Mouse (Mus musculus) C2C12 (cell line): ENCODE measurements at regions not wholly inside any gene's neighbourhood (a gene's known extent, or its start where the extent isn't known, plus 50 kb on each side); places are given as distances from the start of the nearest gene placed in this dataset.

Experiments
- H3K27me3 ChIP-seq: one replicate; pipeline ENCODE4 v1.6.1; 2011; ENCODE audit not compliant: control insufficient read depth, insufficient read depth, insufficient read length
- H3K36me3 ChIP-seq: one replicate; pipeline ENCODE4 v1.6.1; 2011; ENCODE audit not compliant: control insufficient read depth, insufficient read depth
- H3K4me3 ChIP-seq: one replicate; pipeline ENCODE4 v1.5.1; 2011; ENCODE audit warnings: mild to moderate bottlenecking, control low read depth; ENCODE audit not compliant: poor library complexity, insufficient read depth, severe bottlenecking
- H3K79me2 ChIP-seq: one replicate; pipeline ENCODE4 v1.6.1; 2011; ENCODE audit not compliant: control insufficient read depth, insufficient read depth
- H3K79me3 ChIP-seq: one replicate; pipeline ENCODE4 v1.6.1; 2011; ENCODE audit warnings: low read depth, control low read depth
- H3ac ChIP-seq: one replicate; pipeline ENCODE3; 2011; ENCODE audit warnings: low read depth; ENCODE audit not compliant: control insufficient read depth, insufficient read length
- CEBPB ChIP-seq: IDR thresholded peaks from one replicate; pipeline ENCODE4 v1.6.1; 2011; ENCODE audit warnings: low read depth, mild to moderate bottlenecking, control low read depth, moderate library complexity
- CTCF ChIP-seq: IDR thresholded peaks from one replicate; pipeline ENCODE4 v1.5.1; 2011; ENCODE audit not compliant: control insufficient read depth, insufficient read depth, insufficient read length
- FOSL1 ChIP-seq: IDR thresholded peaks from one replicate; pipeline ENCODE4 v1.8.0; 2011; ENCODE audit warnings: mild to moderate bottlenecking, low read length; ENCODE audit not compliant: poor library complexity, insufficient read depth, severe bottlenecking
- MAX ChIP-seq: IDR thresholded peaks from one replicate; pipeline ENCODE4 v1.6.1; 2011; ENCODE audit warnings: mild to moderate bottlenecking, control low read depth
- MYOD1 ChIP-seq: IDR thresholded peaks from one replicate; pipeline ENCODE4 v1.6.1; 2011; ENCODE audit warnings: low read depth; ENCODE audit not compliant: control insufficient read depth, insufficient read length
- MYOG ChIP-seq: IDR thresholded peaks from one replicate; pipeline ENCODE4 v1.6.1; 2011; ENCODE audit not compliant: control insufficient read depth, insufficient read length; ENCODE audit errors: extremely low read depth
- USF1 ChIP-seq: IDR thresholded peaks from one replicate; pipeline ENCODE4 v1.6.1; 2011; ENCODE audit warnings: low read depth, mild to moderate bottlenecking, control low read depth, moderate library complexity

DNA sequence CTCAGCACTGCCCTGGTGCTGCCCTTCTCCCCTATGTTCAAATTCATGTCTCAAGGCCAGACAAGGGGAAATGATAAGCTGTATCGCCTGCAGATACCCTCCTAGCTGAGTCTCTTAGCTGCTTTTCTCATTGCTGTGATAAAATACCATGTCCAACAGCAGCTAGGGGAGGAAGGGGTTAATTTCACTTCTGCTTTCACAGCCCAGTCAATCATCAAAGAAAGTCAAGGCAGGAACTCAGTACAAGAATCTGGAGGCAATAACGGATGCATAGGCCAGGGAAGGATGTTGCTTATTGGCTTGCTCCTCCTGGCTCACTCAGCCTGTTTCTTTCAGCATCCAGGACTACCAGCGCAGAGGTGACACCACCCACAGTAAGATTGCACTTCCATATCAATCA is 371.2 kb upstream of the Npvf start:
- Histone ChIP-seq H3K79me2 (no peaks in the 10 kb centered on the region), H3ac (no peak overlapping the region), H3K79me3 (no peaks in the 10 kb centered on the region), H3K27me3 (peaks cover 3% of the 10 kb centered on the region), H3K36me3 (no peaks in the 10 kb centered on the region), H3K4me3 (no peak overlapping the region)
- TF ChIP-seq MYOG: no peak
- TF ChIP-seq USF1: no peak

DNA sequence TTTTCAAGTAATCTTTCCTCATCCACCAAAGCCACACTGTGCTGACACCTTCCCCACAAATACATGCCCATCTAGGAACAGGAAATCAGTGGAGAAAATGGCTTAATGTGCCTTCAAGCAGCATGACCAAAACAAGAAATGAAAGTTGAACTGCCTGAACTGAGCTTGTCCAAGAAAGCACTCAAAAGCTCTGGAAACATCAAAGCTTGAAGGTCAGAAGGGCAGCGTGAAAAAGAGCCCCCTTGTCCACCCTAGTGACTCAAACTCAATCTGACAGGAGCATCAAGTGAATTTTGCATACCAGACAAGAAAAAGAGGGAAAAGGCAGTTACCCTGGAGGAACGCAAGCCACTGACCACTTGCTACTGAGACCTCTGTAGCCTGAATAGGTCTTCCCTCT is 373.1 kb upstream of the Npvf start:
- TF ChIP-seq MAX: no peak
- no peak for TF ChIP-seq FOSL1
- TF ChIP-seq CTCF: no peak
- TF ChIP-seq CEBPB: no peak
- TF ChIP-seq MYOD1: no peak
- no peak for TF ChIP-seq MYOG
- TF ChIP-seq USF1: no peak
- no peak overlapping the region for H3ac ChIP-seq

DNA sequence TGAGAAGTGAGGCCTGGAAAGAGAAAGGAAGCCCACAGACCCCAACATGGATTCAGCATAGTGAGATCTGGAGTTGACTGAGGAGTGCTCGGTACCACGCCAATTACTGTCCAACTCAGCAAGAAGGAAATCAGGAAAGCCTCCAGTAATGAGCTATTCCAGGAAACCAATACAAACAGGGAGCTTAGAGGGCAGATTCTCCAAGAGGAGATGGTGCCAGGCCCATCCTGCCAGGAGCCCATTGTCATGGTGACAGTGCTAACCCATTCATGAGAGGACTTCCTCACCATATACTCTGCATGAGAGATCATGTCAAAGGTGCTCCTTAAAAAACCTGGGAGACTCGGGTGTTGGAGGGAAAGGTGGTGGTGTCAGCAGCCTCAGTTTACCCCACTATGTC is 375.3 kb upstream of the Npvf start:
- H3K4me3 ChIP-seq: no peak overlapping the region
- H3K79me2 ChIP-seq: no peaks in the 10 kb centered on the region
- no peak overlapping the region for H3ac ChIP-seq
- H3K79me3 ChIP-seq: no peaks in the 10 kb centered on the region
- no peaks in the 10 kb centered on the region for H3K36me3 ChIP-seq
- H3K27me3 ChIP-seq: no peaks in the 10 kb centered on the region
- no peak for TF ChIP-seq USF1
- no peak for TF ChIP-seq MYOG
- TF ChIP-seq MAX: no peak
- TF ChIP-seq FOSL1: no peak
- no peak for TF ChIP-seq CEBPB
- TF ChIP-seq CTCF: no peak
- no peak for TF ChIP-seq MYOD1

More for the DNA sequence above, 373.1 kb upstream of the Npvf start:
- Histone ChIP-seq H3K36me3 (no peaks in the 10 kb centered on the region), H3K4me3 (no peak overlapping the region), H3K79me2 (no peaks in the 10 kb centered on the region), H3K79me3 (no peaks in the 10 kb centered on the region), H3K27me3 (peaks cover 3% of the 10 kb centered on the region)

DNA sequence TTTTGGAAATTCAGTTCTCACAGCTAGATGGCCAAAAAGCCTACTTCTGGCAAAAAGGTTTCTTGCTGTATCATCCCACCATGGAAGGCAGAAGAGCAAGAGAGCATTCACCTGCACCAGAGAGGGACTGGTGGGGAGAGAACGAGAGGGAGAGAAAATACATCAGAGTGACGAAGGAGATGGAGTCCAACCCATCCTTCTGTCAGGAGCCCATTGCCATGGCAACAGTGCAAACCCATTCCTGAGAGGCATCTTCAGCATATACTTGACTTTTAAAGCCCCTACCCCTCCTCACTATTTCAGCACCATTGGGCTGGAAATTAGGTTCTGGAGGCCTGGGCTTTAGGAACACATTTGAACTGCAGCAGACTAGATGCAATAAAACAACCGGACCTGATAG is 375.7 kb upstream of the Npvf start:
- H3K79me3 ChIP-seq: no peaks in the 10 kb centered on the region
- H3K27me3 ChIP-seq: no peaks in the 10 kb centered on the region
- no peak for TF ChIP-seq MYOD1
- TF ChIP-seq USF1: no peak
- TF ChIP-seq CEBPB: no peak
- no peak for TF ChIP-seq FOSL1
- no peak for TF ChIP-seq MAX
- TF ChIP-seq MYOG: no peak
- no peak for TF ChIP-seq CTCF
- H3K79me2 ChIP-seq: no peaks in the 10 kb centered on the region
- H3ac ChIP-seq: no peak overlapping the region
- no peaks in the 10 kb centered on the region for H3K36me3 ChIP-seq
- H3K4me3 ChIP-seq: no peak overlapping the region

DNA sequence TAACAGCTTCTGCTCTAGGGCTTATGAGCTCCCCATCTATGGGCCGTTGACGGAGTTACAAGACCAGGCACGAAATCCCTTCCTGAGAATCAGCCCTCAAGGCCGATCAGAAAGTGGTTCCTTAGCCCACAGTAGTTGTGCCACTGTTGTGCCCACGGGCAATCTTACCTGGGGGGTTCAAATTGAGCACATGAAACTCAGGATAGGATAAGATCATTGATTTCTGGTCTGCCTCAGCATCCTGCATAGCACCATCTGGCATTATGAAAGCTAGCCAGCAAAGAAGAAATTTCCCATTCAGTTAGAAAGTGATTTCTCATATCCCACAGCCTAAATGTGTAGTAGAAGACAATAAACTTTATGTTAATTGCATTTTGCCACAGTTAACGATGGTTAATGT is 379.6 kb upstream of the Npvf start:
- Histone ChIP-seq H3ac (no peak overlapping the region), H3K79me2 (no peaks in the 10 kb centered on the region), H3K4me3 (no peak overlapping the region), H3K79me3 (no peaks in the 10 kb centered on the region), H3K27me3 (no peaks in the 10 kb centered on the region), H3K36me3 (no peaks in the 10 kb centered on the region)
- no peak for TF ChIP-seq USF1
- no peak for TF ChIP-seq FOSL1
- TF ChIP-seq CEBPB: no peak
- TF ChIP-seq MAX: no peak
- no peak for TF ChIP-seq MYOD1
- no peak for TF ChIP-seq MYOG
- no peak for TF ChIP-seq CTCF

DNA sequence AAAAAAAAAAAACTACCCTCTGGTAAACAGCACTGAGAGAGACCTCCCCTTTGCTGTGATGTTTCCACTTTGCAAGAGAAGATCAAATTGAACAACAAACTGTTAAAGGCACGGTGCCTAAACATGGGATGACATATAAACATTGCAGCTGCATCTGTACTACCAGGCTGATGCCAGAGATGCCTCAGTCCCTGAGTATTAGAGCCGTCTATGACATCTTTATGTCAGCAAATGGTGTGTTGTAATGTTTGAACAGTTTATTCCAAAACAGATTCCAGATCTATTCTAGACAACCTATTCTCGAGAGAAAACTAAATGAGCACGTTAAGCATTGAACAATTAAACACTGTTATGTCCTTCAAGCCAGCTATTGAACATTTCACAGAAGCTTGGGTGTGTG is 381.8 kb upstream of the Npvf start:
- H3ac ChIP-seq: no peak overlapping the region
- H3K27me3 ChIP-seq: no peaks in the 10 kb centered on the region
- H3K36me3 ChIP-seq: no peaks in the 10 kb centered on the region
- H3K4me3 ChIP-seq: no peak overlapping the region
- no peaks in the 10 kb centered on the region for H3K79me2 ChIP-seq
- H3K79me3 ChIP-seq: no peaks in the 10 kb centered on the region
- no peak for TF ChIP-seq MYOD1
- TF ChIP-seq CEBPB: no peak
- no peak for TF ChIP-seq FOSL1
- TF ChIP-seq USF1: no peak
- no peak for TF ChIP-seq MYOG
- no peak for TF ChIP-seq MAX
- no peak for TF ChIP-seq CTCF
